Mouse (Mus musculus): Measurements from ENCODE around the gene Gm5447.

Gene Gm5447

GRCm38 (mm10) chr13:30973501-30974246, at the start of gene Gm5447, which contains the start of gene Exoc2:
TSS of gene Gm5447 (plus strand) at chr13:30974204.
TSS of gene Exoc2 (minus strand) at chr13:30974093.
- peak; percentile 85 for DNase-seq

DNA sequence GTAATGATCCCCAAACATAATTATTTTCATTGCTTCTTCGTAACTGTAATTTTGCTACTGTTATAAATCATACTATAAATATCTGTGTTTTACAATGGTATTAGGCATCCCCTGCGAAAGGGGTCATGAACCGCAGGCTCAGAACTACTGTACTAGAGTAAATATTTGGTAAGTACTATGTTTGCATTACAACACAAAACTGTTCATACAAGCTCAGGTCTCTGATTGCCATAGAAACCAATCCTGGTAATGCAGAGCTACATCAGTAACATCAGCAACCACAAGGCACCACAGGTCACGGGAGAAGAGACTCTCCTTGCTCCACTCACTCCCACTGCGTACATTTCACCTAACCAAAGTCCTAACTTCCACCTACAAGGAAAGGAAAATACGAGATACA, 49.7 kb upstream of the Gm5447 start:
- no peak for DNase-seq

- no peak for DNase-seq
These were observed 44.9 kb upstream of the Gm5447 start for GRCm38 (mm10) chr13:30929119-30929518.

DNA sequence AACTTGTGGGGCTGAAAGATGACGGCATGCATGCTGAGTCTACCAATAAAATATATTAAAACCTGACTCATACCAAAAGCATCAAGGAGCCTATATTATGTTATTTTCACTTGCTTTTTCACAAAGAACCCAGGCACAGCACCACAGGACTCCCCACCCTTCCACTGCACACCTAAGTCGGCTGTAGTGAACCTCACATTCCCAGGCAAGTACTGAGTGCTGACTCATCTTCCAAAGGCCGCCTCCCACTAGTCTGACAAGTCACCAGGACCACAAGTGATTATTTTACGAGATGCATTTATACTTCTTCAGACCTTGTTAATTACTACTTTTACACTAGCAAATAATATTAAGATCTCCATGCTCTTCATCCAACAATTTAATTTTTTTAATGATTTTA, 42.4 kb upstream of the Gm5447 start:
- no peak for DNase-seq

DNA sequence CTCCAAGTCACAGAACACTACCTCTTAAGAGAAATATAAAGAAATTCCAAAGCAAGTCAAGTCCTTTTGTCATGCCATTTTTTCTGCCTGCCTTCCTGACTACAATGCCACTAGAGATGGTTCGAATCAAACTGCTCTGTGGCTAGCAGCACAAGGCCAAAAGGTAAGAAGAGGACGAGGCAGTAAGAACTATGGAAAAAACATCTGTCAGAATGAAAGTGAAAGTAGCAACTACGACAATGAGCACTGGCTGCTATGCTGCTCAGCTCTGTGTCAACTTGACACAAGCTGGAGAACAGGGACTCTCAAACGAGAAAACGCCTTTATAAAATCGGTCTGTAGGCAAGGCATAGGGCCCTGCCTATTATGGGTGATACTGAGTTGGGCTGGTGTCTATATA, 41.0 kb upstream of the Gm5447 start:
- DNase-seq = no peak

GRCm38 (mm10) chr13:30945788-30946187, 28.2 kb upstream of the Gm5447 start:
- no peak for DNase-seq

- DNase-seq = no peak
These were observed 26.9 kb upstream of the Gm5447 start for GRCm38 (mm10) chr13:30947129-30947528.

DNA sequence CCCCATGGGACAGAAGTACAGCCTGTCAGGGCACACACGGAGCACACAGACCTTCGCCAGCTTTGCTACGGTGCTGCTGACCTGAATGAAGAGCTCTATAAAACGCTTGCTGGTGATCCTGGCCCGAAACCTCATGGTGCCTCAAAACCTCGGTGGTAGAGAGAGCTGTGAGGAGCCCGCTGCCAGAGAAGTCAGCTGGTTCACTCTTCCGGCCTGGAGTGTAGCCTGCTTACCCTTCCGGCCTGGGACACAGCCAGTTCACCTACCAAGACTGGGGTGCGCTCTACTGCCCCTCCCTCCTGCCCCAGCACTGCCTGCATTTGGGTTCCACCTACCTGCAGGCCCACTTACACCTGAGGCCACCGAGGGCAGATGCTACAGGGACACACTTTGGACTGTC, 26.5 kb upstream of the Gm5447 start, which contains the start of gene Hus1b:
TSS of gene Hus1b (minus strand) at position 220 of the 400 bp plus-strand sequence.
- DNase-seq = no peak

DNA sequence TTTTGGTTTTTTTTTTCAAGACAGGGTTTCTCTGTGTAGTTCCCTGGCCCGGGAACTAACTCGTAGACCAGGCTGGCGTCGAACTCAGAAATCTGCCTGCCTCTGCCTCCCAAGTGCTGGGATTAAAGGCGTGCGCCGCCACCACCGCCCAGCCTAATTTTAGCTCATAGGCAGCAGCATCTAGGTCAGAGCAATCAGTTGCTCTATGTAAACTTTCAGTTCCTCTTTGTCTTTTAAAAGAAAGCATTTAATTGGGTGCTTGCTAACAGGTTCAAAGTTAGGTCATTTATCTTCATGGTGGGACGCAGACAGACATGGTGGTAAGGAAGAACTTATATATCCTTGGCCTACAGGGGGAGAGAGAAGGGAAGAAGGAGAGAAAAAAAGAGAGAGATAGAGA, 24.8 kb upstream of the Gm5447 start:
- no peak for DNase-seq

- DNase-seq = no peak
These were observed 22.0 kb upstream of the Gm5447 start for GRCm38 (mm10) chr13:30952044-30952443.

GRCm38 (mm10) chr13:30953580-30953979, 20.4 kb upstream of the Gm5447 start:
- no peak for DNase-seq

DNA sequence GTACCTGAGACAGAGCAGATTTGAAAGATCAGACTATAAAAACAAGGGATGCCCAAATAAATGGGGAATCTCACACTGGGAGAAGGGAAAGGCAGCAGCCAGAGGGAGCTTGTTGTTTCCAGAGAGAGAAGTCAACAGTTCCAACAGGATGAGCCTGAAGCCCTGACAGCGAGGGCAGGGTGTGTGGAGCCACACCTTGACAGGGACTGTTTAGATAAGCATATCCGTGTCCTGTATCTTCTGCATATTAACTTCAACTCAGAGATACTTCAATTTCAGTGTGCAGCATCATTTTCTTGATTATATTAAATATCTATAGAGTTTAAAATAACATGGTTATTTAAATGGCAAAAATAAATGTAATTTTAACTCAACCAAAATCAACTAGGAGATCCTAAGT, 13.3 kb upstream of the Gm5447 start:
- DNase-seq = no peak

GRCm38 (mm10) chr13:30961932-30962331, 12.1 kb upstream of the Gm5447 start:
- no peak for DNase-seq

GRCm38 (mm10) chr13:30966507-30966911, 7.5 kb upstream of the Gm5447 start:
- no peak for DNase-seq

DNA sequence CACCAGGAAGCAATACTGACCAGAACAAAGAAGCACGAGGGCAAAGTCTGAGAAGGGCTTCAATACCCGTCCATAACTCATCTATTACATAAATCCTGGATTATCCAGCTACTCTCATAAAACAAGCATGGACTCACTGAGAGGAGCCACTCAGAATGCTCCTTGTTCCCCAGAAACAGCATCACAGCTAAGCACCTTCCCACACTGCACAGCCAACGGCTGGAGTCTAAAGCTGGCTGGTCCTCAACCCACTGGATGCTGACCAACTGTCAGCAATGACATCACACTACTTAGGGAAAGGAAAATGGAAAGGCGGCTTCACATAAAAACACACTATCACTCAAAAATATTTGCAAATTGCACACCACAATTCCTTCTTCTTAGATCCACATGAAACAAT, 5.7 kb upstream of the Gm5447 start:
- no peak for DNase-seq

- no peak for DNase-seq
These were observed 3.0 kb upstream of the Gm5447 start for GRCm38 (mm10) chr13:30971047-30971446.

DNA sequence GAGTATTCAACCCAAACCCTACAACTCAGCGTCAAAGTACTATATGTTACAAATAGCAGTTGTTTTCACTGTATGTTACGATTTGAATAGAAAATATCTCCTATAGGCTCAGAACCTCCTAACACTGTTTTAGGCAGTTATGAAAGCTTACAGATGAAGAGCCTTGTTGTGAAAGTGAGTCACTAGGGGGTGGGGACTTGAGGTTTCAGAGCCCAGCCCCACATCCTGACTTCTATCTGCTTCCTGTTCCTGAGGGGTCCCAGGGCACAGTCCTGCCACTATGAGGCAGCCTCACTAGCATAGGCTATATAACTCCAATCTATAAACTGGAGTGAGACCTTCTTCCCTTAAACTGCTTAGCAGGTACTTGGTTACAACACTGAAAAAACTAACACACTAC, 1.9 kb upstream of the Gm5447 start:
- DNase-seq = no peak

- no peak for DNase-seq
These were observed 235 bp downstream of the Gm5447 start for GRCm38 (mm10) chr13:30974247-30974630.

- DNase-seq = no peak
These were observed 2.6 kb downstream of the Gm5447 start for GRCm38 (mm10) chr13:30976536-30977084.

DNA sequence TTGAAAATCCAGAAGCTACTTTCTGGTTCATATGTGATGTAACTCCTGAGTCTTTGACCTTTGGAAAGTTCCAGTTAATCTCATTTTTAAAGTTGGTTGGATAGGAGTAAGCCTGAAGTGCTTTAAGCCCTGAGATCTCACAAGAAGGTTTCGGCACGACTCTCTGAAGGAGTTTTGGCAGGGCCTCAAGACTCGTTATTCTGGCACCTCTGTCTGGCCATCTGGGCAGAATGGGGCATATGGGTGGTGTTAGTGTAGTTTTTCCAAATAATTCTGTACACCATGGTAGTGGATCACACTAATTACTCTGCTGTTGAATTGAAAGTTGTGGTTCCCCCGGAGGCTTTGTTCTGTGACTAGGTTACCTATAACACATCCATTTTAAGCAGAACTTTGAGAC, 4.2 kb downstream of the Gm5447 start:
- no peak for DNase-seq

- no peak for DNase-seq
These were observed 7.7 kb downstream of the Gm5447 start for GRCm38 (mm10) chr13:30981666-30982065.

GRCm38 (mm10) chr13:30985275-30985597, 11.2 kb downstream of the Gm5447 start:
- DNase-seq = no peak

DNA sequence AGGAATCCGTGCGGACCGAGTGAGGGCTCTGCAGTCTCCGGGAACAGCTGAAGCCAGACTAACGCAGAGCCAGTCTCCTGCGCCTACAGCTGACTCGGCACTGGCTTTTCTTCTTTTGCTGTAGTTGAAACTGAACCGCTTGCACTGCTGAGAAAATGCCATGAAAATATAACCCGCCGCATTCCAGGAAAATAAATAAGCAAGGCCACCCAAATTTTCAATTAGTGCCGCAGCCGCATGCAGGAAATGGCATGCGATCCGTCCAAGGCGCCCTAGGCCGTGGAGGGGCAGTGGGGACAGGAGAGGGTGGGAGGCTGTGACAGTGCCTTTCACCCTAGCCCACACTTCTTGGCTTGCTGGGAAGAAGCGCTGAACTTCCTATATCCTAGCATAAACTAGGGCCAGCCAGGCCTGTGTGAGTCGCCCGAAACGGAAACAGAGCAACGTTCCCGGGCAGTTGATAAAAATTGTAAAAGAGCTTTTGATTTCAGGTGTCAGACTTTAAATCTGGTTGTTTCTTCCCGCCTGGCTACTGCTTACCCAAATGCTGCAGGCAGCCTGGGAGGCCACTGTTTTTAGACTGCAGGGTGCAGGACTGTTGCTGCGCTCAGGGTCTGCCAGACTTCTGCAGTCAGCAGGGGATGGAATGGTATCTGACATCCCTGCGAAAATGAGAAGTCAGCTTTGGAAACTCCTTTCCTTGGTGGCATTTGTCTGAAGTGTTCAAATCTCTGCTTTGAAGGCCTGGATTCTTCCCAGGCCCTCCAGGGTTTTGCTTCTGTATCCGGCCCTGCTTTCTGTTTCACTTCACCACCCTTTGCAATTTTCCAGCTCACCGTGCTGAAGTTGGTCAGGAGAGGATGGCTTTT, 11.8 kb downstream of the Gm5447 start:
- DNase-seq = peak; percentile 29

DNA sequence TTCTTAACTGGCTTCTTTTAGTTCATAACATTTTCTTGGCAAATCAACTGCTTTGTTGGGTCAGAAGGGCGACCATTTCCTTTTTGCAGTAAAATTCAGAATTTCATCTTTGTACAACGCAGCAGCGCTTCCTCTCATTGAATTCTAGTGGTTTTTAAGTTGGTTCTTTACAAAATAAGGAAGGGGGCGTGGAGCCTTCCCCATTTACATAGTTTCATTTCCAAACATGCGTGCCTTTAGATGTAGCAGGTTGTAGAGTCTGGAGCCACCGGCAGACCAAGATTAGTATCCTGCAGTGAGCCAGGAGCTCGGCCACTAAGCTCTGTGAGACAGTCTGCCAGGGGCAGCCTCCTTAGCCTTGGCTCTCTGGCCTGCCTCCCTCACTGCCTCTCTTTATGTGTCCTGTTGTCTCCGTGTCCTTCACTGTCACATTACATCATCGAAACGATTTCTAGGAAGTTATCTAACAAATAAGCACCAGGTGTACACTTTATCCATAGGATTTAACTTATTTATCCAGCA, 13.0 kb downstream of the Gm5447 start:
- DNase-seq = no peak
